Mouse (Mus musculus): ENCODE data around the gene Zfp292. TPM values are rescaled to one million over a fixed set of nuclear protein-coding genes. Genes with fewer than 3 reads are reported as not detected.

The Zfp292 gene
- polyA plus RNA-seq, 1 experiment from 2014 or later, result 38.4 TPM

DNA sequence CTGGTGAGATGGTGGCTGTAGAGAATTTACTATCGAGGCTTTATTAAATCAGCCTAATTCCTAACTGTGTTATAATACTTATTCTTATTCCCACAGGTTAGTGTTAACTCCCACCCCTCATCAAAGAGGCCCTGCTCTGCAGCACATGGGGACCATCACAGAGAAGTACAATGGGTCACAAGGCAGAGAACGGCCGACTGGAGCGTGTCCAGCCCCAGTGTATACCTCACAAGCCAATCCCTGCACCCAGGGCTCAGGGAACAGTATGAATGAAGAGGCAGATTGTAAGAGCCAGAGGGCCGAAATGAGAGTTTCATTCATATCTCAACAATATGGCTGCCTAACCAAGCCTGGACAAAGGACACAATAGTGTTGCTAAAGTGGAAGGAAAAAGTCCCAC, 86.5 kb downstream of the Zfp292 start:
- Histone ChIP-seq H3K9ac (ENCODE audit: low read length) (no peak overlapping the region), H3K4me1 (ENCODE audit: control insufficient read depth, insufficient read depth, low read length) (no peaks in the 10 kb centered on the region), H3K4me3 (ENCODE audit: low read depth, low read length) (no peak overlapping the region), H3K4me2 (ENCODE audit: low read depth) (no peak overlapping the region), H3K27me3 (ENCODE audit: control insufficient read depth, insufficient read depth, low read length) (no peaks in the 10 kb centered on the region), H3K9me3 (ENCODE audit: control insufficient read depth, low read length) (no peaks in the 10 kb centered on the region), H3K36me3 (ENCODE audit: control insufficient read depth, insufficient read depth, low read length) (no peaks in the 10 kb centered on the region), H3K27ac (ENCODE audit: low read depth, low read length) (no peak overlapping the region)
- no peak for DNase-seq (ENCODE audit: low spot score)
- WGBS, result 83% methylated on average over 5 of the region's 5 CpGs
- ATAC-seq (ENCODE audit: insufficient read depth, low FRiP score, low TSS enrichment), result no peak

DNA sequence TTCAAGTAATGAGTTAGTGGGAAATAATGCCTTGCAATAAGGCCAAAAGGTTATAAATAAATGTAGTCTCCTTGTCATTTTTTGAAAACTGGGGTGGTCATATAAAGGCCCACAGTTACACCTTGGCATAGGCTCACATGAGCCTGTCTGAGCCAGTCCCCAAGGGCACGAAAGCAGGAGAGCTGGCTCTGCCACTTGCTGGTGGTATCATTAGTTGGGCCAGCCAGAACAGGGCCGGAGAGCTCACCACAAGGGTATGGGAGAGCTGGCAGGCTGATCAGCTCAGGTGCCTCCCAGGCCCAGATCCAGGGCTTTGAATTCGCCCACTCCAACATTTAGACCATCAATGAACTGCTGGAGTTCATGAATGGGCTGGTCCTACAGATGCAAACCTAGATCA, 96.3 kb downstream of the Zfp292 start:
- Histone ChIP-seq H3K9me3 (ENCODE audit: control insufficient read depth, low read length) (no peaks in the 10 kb centered on the region), H3K4me2 (ENCODE audit: low read depth) (no peak overlapping the region), H3K27ac (ENCODE audit: low read depth, low read length) (no peak overlapping the region), H3K9ac (ENCODE audit: low read length) (no peak overlapping the region), H3K4me1 (ENCODE audit: control insufficient read depth, insufficient read depth, low read length) (no peaks in the 10 kb centered on the region), H3K4me3 (ENCODE audit: low read depth, low read length) (no peak overlapping the region), H3K27me3 (ENCODE audit: control insufficient read depth, insufficient read depth, low read length) (no peaks in the 10 kb centered on the region), H3K36me3 (ENCODE audit: control insufficient read depth, insufficient read depth, low read length) (no peaks in the 10 kb centered on the region)
- ATAC-seq (ENCODE audit: insufficient read depth, low FRiP score, low TSS enrichment), result no peak
- DNase-seq (ENCODE audit: low spot score), result no peak
- 78% methylated on average over 3 of the region's 3 CpGs for WGBS

DNA sequence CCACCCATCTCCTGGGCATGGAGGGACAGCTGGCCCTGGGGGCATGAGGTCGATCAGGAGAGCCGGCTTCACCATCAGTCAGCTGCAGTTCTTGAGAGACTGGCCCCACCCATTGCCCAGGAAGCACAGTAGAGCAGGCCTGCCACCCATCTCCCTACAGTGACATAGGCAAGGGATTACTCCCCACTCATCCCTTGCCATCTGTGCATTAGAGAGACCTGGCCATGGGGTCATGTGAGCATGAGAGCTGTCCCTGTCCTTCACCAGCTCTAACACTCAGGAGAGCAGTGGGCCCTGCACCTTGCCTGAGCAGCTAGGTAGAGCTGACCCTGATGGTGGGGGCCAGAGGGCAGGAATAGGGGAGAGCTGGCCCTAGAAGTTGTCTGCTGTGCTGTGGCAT, 97.1 kb downstream of the Zfp292 start:
- Histone ChIP-seq H3K9me3 (ENCODE audit: control insufficient read depth, low read length) (no peaks in the 10 kb centered on the region), H3K27me3 (ENCODE audit: control insufficient read depth, insufficient read depth, low read length) (no peaks in the 10 kb centered on the region), H3K4me1 (ENCODE audit: control insufficient read depth, insufficient read depth, low read length) (no peaks in the 10 kb centered on the region), H3K4me3 (ENCODE audit: low read depth, low read length) (no peak overlapping the region), H3K36me3 (ENCODE audit: control insufficient read depth, insufficient read depth, low read length) (no peaks in the 10 kb centered on the region), H3K4me2 (ENCODE audit: low read depth) (no peak overlapping the region), H3K9ac (ENCODE audit: low read length) (no peak overlapping the region), H3K27ac (ENCODE audit: low read depth, low read length) (no peak overlapping the region)
- DNase-seq (ENCODE audit: low spot score) (no peak), ATAC-seq (ENCODE audit: insufficient read depth, low FRiP score, low TSS enrichment) (no peak)
- WGBS, result 69% methylated on average over 2 of the region's 2 CpGs

DNA sequence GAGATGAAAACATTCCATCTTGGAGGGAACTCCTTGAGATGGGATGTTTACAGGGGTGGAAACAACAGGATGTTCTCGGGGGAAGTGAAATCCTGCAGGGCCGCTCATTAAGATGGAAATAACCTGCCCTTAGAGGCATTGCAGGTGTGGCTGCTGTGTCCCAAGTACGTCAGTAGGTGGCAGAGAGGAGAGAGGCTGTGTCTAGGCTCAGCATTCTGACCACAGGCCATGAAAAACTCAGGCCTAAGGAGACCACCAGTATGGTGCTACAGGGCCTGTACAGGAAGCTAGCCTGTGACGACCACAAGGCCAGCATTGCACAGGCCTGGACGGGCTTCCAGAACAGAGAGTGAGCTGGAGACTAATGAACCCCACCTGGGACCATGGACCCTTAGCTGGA, 97.9 kb downstream of the Zfp292 start:
- Histone ChIP-seq H3K36me3 (ENCODE audit: control insufficient read depth, insufficient read depth, low read length) (no peaks in the 10 kb centered on the region), H3K4me2 (ENCODE audit: low read depth) (no peak overlapping the region), H3K4me3 (ENCODE audit: low read depth, low read length) (no peak overlapping the region), H3K9ac (ENCODE audit: low read length) (no peak overlapping the region), H3K9me3 (ENCODE audit: control insufficient read depth, low read length) (no peaks in the 10 kb centered on the region), H3K4me1 (ENCODE audit: control insufficient read depth, insufficient read depth, low read length) (no peaks in the 10 kb centered on the region), H3K27ac (ENCODE audit: low read depth, low read length) (no peak overlapping the region), H3K27me3 (ENCODE audit: control insufficient read depth, insufficient read depth, low read length) (no peaks in the 10 kb centered on the region)
- ATAC-seq (ENCODE audit: insufficient read depth, low FRiP score, low TSS enrichment) (no peak), DNase-seq (ENCODE audit: low spot score) (no peak)
- WGBS, result 67% methylated on average over 5 of the region's 5 CpGs

DNA sequence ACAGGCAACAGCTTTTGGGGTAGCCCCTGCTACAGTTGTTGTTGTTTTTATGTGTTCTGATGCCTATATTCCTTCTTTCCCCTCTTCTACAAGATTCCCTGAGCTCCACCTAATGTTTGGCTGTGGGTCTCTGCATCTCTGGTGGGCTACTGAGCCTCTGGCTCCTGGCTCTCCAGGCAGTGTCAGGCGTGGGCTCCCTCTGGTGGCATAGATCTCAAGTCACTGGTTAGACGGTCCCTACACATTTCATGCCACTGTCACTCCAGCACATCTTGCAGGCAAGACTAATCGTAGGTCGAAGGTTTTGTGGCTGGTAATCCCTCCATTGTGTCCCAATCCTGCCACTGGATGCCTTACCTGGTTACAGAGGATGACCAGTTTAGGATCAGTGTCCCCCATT, 100.0 kb downstream of the Zfp292 start:
- no peak for DNase-seq (ENCODE audit: low spot score)
- ATAC-seq (ENCODE audit: insufficient read depth, low FRiP score, low TSS enrichment), result no peak
- no peak overlapping the region for H3K27ac ChIP-seq (ENCODE audit: low read depth, low read length)
- H3K9me3 ChIP-seq (ENCODE audit: control insufficient read depth, low read length), result no peaks in the 10 kb centered on the region
- no peaks in the 10 kb centered on the region for H3K36me3 ChIP-seq (ENCODE audit: control insufficient read depth, insufficient read depth, low read length)
- H3K4me3 ChIP-seq (ENCODE audit: low read depth, low read length), result no peak overlapping the region
- H3K4me1 ChIP-seq (ENCODE audit: control insufficient read depth, insufficient read depth, low read length), result no peaks in the 10 kb centered on the region
- H3K4me2 ChIP-seq (ENCODE audit: low read depth), result no peak overlapping the region
- H3K27me3 ChIP-seq (ENCODE audit: control insufficient read depth, insufficient read depth, low read length), result no peaks in the 10 kb centered on the region
- 32% methylated on average over 4 of the region's 4 CpGs for WGBS
- no peak overlapping the region for H3K9ac ChIP-seq (ENCODE audit: low read length)

DNA sequence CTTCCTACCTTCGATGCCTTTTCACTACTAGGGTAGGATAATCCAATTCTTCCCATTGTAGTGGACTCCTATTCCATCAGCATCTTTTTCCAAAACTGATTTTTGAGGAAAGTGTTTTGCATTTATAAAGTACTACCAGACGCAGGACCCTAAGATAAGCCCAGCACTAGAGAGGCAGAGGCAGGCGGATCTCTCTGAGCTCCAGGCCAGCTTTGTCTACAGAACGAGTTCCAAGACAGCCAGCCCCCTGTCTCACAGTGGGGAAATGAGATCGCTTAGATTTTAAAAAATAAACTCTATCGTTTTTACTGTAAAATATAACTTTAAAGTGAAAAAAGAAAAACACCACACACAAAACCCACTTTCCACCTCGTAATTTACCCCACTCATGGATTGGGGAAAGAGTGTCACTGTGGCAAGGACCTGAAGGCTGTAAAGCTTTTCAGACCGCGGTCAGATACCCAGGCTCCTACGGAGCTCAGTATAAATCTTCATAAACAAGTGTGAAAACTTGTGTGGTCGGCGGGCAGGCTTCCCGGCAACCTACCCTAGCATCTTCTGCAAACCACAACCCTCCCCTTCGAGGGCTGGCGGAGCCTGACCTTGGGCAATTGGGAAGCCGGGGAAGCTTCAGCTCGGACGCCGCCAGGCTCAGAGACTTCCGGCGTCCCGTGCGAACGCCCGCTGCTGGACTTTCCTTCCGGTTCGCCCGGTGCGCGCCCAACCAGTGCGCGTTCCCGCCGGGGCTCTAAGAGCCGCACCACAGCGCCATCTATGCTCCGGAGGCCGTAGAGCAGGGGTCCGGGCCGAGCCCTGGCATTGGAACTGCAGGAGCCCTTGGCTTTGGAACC, 104.9 kb downstream of the Zfp292 start, which contains the start of gene Smim8:
TSS of gene Smim8 (minus strand) at position 747 of the 851 bp plus-strand sequence.
- 5% methylated on average over 40 of the region's 40 CpGs for WGBS
- peak; percentile 97 for DNase-seq (ENCODE audit: low spot score)

DNA sequence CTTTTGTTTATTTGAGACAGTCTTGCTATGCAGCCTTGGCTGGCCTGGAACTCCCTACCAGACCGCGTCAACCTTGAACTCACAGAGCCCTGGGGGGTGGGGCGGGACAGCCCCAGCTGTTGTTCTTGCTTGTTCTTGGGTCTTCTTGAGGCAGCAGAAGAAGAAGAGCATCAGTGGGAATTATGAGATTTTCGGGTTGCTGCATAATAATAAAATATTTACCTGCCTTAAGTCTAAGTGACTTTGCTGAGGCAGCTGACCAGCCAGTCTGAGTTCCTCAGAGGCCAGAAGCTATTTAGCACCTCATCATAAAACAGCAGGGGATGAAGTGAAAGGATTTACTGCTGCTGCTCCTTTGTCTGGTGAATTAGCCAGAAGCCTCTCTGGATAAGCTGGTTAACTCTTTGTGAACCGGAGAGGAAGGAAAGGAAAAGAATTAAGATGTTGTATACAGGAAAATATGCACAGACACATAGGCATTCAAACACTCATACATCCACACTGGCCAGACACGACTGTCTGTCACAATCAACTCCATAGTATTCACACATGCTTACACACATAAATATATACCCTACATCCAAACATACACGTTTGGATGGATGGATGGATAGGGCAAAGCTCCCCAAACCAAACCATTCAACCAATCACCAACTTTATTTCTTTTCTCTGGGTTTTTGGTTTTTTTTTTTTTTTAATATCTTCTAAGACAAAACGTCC, 110.9 kb downstream of the Zfp292 start:
- Histone ChIP-seq H3K9ac (ENCODE audit: low read length) (no peak overlapping the region), H3K9me3 (ENCODE audit: control insufficient read depth, low read length) (no peaks in the 10 kb centered on the region), H3K4me2 (ENCODE audit: low read depth) (no peak overlapping the region), H3K36me3 (ENCODE audit: control insufficient read depth, insufficient read depth, low read length) (no peaks in the 10 kb centered on the region), H3K27ac (ENCODE audit: low read depth, low read length) (no peak overlapping the region), H3K27me3 (ENCODE audit: control insufficient read depth, insufficient read depth, low read length) (no peaks in the 10 kb centered on the region), H3K4me3 (ENCODE audit: low read depth, low read length) (no peak overlapping the region), H3K4me1 (ENCODE audit: control insufficient read depth, insufficient read depth, low read length) (no peaks in the 10 kb centered on the region)
- DNase-seq (ENCODE audit: low spot score) (peak; percentile 35), ATAC-seq (ENCODE audit: insufficient read depth, low FRiP score, low TSS enrichment) (peak; percentile 81)
- WGBS, result 3% methylated on average over 8 of the region's 8 CpGs

More for the DNA sequence above, 104.9 kb downstream of the Zfp292 start, which contains the start of gene Smim8:
- Histone ChIP-seq H3K9ac (ENCODE audit: low read length) (peak within 1 kb of the TSS; percentile 73), H3K27me3 (ENCODE audit: control insufficient read depth, insufficient read depth, low read length) (no peaks in the 10 kb centered on the region), H3K36me3 (ENCODE audit: control insufficient read depth, insufficient read depth, low read length) (no peaks in the 10 kb centered on the region), H3K4me1 (ENCODE audit: control insufficient read depth, insufficient read depth, low read length) (no peaks in the 10 kb centered on the region), H3K9me3 (ENCODE audit: control insufficient read depth, low read length) (no peaks in the 10 kb centered on the region), H3K4me3 (ENCODE audit: low read depth, low read length) (peak within 1 kb of the TSS; percentile 59), H3K4me2 (ENCODE audit: low read depth) (peak within 1 kb of the TSS; percentile 59), H3K27ac (ENCODE audit: low read depth, low read length) (peak within 1 kb of the TSS; percentile 81)
- ATAC-seq (ENCODE audit: insufficient read depth, low FRiP score, low TSS enrichment), result peak; percentile 92

DNA sequence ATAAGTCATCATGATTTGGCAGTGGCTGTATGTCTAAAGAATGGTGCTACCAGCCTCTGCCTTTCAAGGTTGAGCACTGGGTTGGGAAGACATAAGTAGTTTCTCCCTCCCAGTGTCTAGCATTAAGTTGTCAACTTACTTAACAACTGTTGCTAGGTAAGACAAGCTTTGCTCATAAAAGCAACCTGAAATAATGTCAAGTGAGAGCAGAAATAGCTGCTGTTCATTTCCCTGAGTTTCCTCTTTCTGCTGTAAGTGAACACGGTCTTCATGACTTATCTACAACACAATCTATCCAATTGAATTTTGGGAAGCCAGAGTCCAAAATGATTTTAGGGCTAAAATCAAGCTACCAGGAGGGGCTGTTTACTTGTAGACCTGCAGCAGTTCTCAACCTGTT, 126.6 kb downstream of the Zfp292 start, which contains the start of gene Gm136:
TSS of gene Gm136 (minus strand) at position 101 of the 400 bp plus-strand sequence.
- no peaks in the 10 kb centered on the region for H3K27me3 ChIP-seq (ENCODE audit: control insufficient read depth, insufficient read depth, low read length)
- no peaks in the 10 kb centered on the region for H3K9me3 ChIP-seq (ENCODE audit: control insufficient read depth, low read length)
- H3K4me2 ChIP-seq (ENCODE audit: low read depth), result no peak within 1 kb of the TSS
- ATAC-seq (ENCODE audit: insufficient read depth, low FRiP score, low TSS enrichment) (no peak), DNase-seq (ENCODE audit: low spot score) (no peak)
- no peaks in the 10 kb centered on the region for H3K36me3 ChIP-seq (ENCODE audit: control insufficient read depth, insufficient read depth, low read length)
- no peak within 1 kb of the TSS for H3K9ac ChIP-seq (ENCODE audit: low read length)
- H3K27ac ChIP-seq (ENCODE audit: low read depth, low read length), result no peak within 1 kb of the TSS
- H3K4me3 ChIP-seq (ENCODE audit: low read depth, low read length), result no peak within 1 kb of the TSS
- H3K4me1 ChIP-seq (ENCODE audit: control insufficient read depth, insufficient read depth, low read length), result no peaks in the 10 kb centered on the region
- WGBS, result 89% methylated on average over 1 of the region's 1 CpGs
